Mouse (Mus musculus) urinary bladder, postnatal 4 days (tissue): ENCODE results near the gene Acsm4.

Experiments
- DNase-seq, 2 experiments: peaks; one replicate each; pipeline ENCODE4 v3.0.0; 2021 to 2022; ENCODE audit warnings: low spot score in 2 of 2

Acsm4 gene

DNA sequence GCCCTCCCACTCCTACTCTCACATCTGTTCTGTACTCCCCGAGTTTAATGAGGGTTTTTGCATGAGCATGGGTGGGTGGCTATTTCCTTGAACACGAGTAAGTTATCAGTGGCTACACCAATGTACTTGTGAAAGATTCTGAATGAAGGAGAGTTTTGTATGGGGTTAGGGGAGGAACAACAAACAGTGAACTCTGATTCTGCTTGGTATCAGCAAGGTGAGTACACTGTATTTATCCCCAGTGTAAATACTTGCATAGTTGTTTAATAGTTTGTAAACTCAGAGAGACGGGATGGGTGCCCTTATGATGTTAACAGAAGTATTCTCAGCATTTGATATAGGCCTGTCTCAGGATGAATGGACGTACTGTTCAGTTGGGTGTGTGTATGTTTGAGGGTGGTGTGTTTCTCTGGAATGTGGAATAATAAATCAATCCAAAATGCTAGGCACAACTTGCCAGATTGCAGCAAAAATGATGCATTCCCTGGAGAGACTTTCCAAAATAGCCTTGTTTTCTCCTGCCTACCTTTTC lies 72.4 kb downstream of the Acsm4 start:
- no peak for DNase-seq
